Mouse (Mus musculus) retina, postnatal 7 days (tissue): Measurements from ENCODE around the gene Armc9.

Source experiments
- DNase-seq: peaks from one replicate; pipeline ENCODE4 v3.0.0-alpha.2; 2012; ENCODE audit warnings: low read depth, low spot score

The Armc9 gene

GRCm38 (mm10) chr1:86277055-86277454 lies 122.5 kb downstream of the Armc9 start:
- DNase-seq: no peak

GRCm38 (mm10) chr1:86281781-86282536 lies 127.4 kb downstream of the Armc9 start:
- DNase-seq: no peak

- DNase-seq: no peak
Measured at GRCm38 (mm10) chr1:86284101-86284500, 129.5 kb downstream of the Armc9 start.

- DNase-seq: no peak
Measured at GRCm38 (mm10) chr1:86285295-86285694, 130.7 kb downstream of the Armc9 start.

GRCm38 (mm10) chr1:86287473-86287872 lies 132.9 kb downstream of the Armc9 start:
- no peak for DNase-seq

- no peak for DNase-seq
Measured at GRCm38 (mm10) chr1:86290452-86290851, 135.9 kb downstream of the Armc9 start.

- no peak for DNase-seq
Measured at GRCm38 (mm10) chr1:86293091-86293490, 138.5 kb downstream of the Armc9 start.

GRCm38 (mm10) chr1:86293868-86294267 lies 139.3 kb downstream of the Armc9 start:
- DNase-seq: no peak

GRCm38 (mm10) chr1:86294472-86294871 lies 139.9 kb downstream of the Armc9 start:
- no peak for DNase-seq

GRCm38 (mm10) chr1:86300093-86300492 lies 145.5 kb downstream of the Armc9 start:
- DNase-seq: no peak

- DNase-seq: no peak
Measured at GRCm38 (mm10) chr1:86300731-86301130, 146.2 kb downstream of the Armc9 start.

- no peak for DNase-seq
Measured at GRCm38 (mm10) chr1:86301221-86302091, 146.9 kb downstream of the Armc9 start.

- DNase-seq: no peak
Measured at GRCm38 (mm10) chr1:86302532-86302931, 148.0 kb downstream of the Armc9 start, which contains the start of gene B3gnt7. B3gnt7 (plus strand) TSS chr1:86302832.

- no peak for DNase-seq
Measured at GRCm38 (mm10) chr1:86303063-86303872, 148.7 kb downstream of the Armc9 start.

- DNase-seq: no peak
Measured at GRCm38 (mm10) chr1:86303873-86304250, 149.3 kb downstream of the Armc9 start.

GRCm38 (mm10) chr1:86306686-86307085 lies 152.1 kb downstream of the Armc9 start:
- DNase-seq: no peak

GRCm38 (mm10) chr1:86307177-86307762 lies 152.7 kb downstream of the Armc9 start:
- DNase-seq: no peak

GRCm38 (mm10) chr1:86307871-86308641 lies 153.5 kb downstream of the Armc9 start:
- no peak for DNase-seq

GRCm38 (mm10) chr1:86309270-86309833 lies 154.8 kb downstream of the Armc9 start:
- DNase-seq: no peak
